Mouse (Mus musculus): ENCODE measurements around the gene Olfr1469. TPM values are rescaled to one million over a fixed set of nuclear protein-coding genes. Genes with fewer than 3 reads are reported as not detected.
"Not testable (repeated sequence)": the region's sequence is repeated elsewhere in the genome, so short reads cannot be mapped to it uniquely, and the experiment has no call there.

The Olfr1469 gene
- total RNA-seq (2021), result not detected

DNA sequence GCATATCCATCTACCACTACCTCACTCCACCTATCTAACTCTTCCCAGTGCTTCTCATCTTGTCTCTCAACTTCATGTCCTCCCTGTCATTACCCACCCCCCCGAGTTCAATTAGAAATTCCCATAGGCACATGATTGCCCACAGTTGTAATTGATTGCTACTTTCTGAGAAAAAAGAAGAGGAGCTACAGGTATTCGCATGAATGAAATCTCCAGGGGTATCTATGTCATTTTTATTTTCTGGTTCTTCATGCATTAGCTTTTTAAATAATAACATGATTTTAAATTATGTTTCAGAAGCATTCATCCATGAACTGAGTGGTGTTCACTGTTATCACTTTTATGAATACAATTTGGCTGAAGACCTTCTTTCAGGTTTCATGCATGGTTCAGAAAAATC, at the start of gene Olfr1469:
Gene Olfr1469 (plus strand): TSS at position 301 of the 400 bp plus-strand sequence.
- DNase-seq (ENCODE audit: extremely low spot score in 1 of 2, low spot score in 1 of 2), result no peak

- no peak for DNase-seq (ENCODE audit: extremely low spot score in 1 of 2, low spot score in 1 of 2)
Observed at GRCm38 (mm10) chr19:13361936-13362335, 45.7 kb upstream of the Olfr1469 start, which contains the start of gene Olfr1467. TSS of gene Olfr1467 (plus strand) at chr19:13362236.

GRCm38 (mm10) chr19:13443109-13443508, 35.5 kb downstream of the Olfr1469 start, which contains the start of gene Olfr1471:
TSS of gene Olfr1471 (plus strand) at chr19:13443409.
- DNase-seq (ENCODE audit: extremely low spot score in 1 of 2, low spot score in 1 of 2), result not testable (repeated sequence)

GRCm38 (mm10) chr19:13455986-13456385, 48.3 kb downstream of the Olfr1469 start, which contains the start of gene Olfr1472:
TSS of gene Olfr1472 (minus strand) at chr19:13456086.
- DNase-seq (ENCODE audit: extremely low spot score in 1 of 2, low spot score in 1 of 2), result no peak

Other genes starting within 250 kb of the Olfr1469 start
- gene Olfr1461, start 244.8 kb upstream of the Olfr1469 start, total RNA-seq (2021), result not detected
- gene Olfr1462, start 222.1 kb upstream of the Olfr1469 start, total RNA-seq (2021), result not detected
- not detected for gene Olfr1463, start 176.5 kb upstream of the Olfr1469 start, total RNA-seq (2021)
- not detected for gene Olfr1465, start 92.3 kb upstream of the Olfr1469 start, total RNA-seq (2021)
- not detected for gene Olfr1466, start 69.0 kb upstream of the Olfr1469 start, total RNA-seq (2021)
- not detected for gene Olfr1467, start 45.6 kb upstream of the Olfr1469 start, total RNA-seq (2021)
- not detected for gene Olfr1471, start 35.6 kb downstream of the Olfr1469 start, total RNA-seq (2021)
- not detected for gene Olfr1472, start 48.2 kb downstream of the Olfr1469 start, total RNA-seq (2021)
- gene Olfr1474, start 61.7 kb downstream of the Olfr1469 start, total RNA-seq (2021), result not detected
- not detected for gene Olfr1475, start 72.3 kb downstream of the Olfr1469 start, total RNA-seq (2021)
- not detected for gene Olfr1477, start 92.7 kb downstream of the Olfr1469 start, total RNA-seq (2021)
- not detected for gene Olfr1480, start 120.1 kb downstream of the Olfr1469 start, total RNA-seq (2021)
- not detected for gene Olfr1484, start 175.7 kb downstream of the Olfr1469 start, total RNA-seq (2021)
- gene Olfr1487, start 209.5 kb downstream of the Olfr1469 start, total RNA-seq (2021), result not detected
- gene Olfr1489, start 223.8 kb downstream of the Olfr1469 start, total RNA-seq (2021), result not detected
- not detected for gene Olfr1490, start 243.2 kb downstream of the Olfr1469 start, total RNA-seq (2021)